Mouse (Mus musculus) ovary, postnatal 14 days (tissue): Measurements from ENCODE around the gene Exosc10.

Experiments
- DNase-seq: peaks from one replicate; pipeline ENCODE4 v3.0.0; 2022; ENCODE audit warnings: low spot score

Exosc10 gene

GRCm38 (mm10) chr4:148573222-148573621 lies 15.0 kb downstream of the Exosc10 start:
- DNase-seq: no peak

GRCm38 (mm10) chr4:148580765-148581164 lies 22.5 kb downstream of the Exosc10 start:
- DNase-seq: no peak

- no peak for DNase-seq
Observed at GRCm38 (mm10) chr4:148581422-148581821, 23.2 kb downstream of the Exosc10 start.

GRCm38 (mm10) chr4:148583257-148583656 lies 25.0 kb downstream of the Exosc10 start:
- no peak for DNase-seq

GRCm38 (mm10) chr4:148586648-148587047 lies 28.4 kb downstream of the Exosc10 start:
- no peak for DNase-seq

- DNase-seq: no peak
Observed at GRCm38 (mm10) chr4:148588793-148589192, 30.6 kb downstream of the Exosc10 start.

- no peak for DNase-seq
Observed at GRCm38 (mm10) chr4:148589565-148589964, 31.3 kb downstream of the Exosc10 start.

- DNase-seq: no peak
Observed at GRCm38 (mm10) chr4:148590421-148591170, 32.4 kb downstream of the Exosc10 start.

- DNase-seq: peak; percentile 93
Observed at GRCm38 (mm10) chr4:148591171-148591630, 33.0 kb downstream of the Exosc10 start, which contains the start of gene Srm. TSS of gene Srm (plus strand) at chr4:148591503.

- no peak for DNase-seq
Observed at GRCm38 (mm10) chr4:148591637-148592380, 33.6 kb downstream of the Exosc10 start.

- no peak for DNase-seq
Observed at GRCm38 (mm10) chr4:148593996-148594395, 35.8 kb downstream of the Exosc10 start.

GRCm38 (mm10) chr4:148595916-148596315 lies 37.7 kb downstream of the Exosc10 start:
- no peak for DNase-seq

GRCm38 (mm10) chr4:148596731-148597130 lies 38.5 kb downstream of the Exosc10 start:
- DNase-seq: no peak

- DNase-seq: no peak
Observed at GRCm38 (mm10) chr4:148598826-148599225, 40.6 kb downstream of the Exosc10 start.

- no peak for DNase-seq
Observed at GRCm38 (mm10) chr4:148600316-148600715, 42.1 kb downstream of the Exosc10 start.

- no peak for DNase-seq
Observed at GRCm38 (mm10) chr4:148601871-148602270, 43.6 kb downstream of the Exosc10 start.

GRCm38 (mm10) chr4:148602357-148603120 lies 44.3 kb downstream of the Exosc10 start, which contains the start of gene Masp2:
TSS of gene Masp2 (plus strand) at chr4:148602554.
- DNase-seq: no peak

GRCm38 (mm10) chr4:148603376-148604139 lies 45.3 kb downstream of the Exosc10 start:
- no peak for DNase-seq

GRCm38 (mm10) chr4:148604141-148604540 lies 45.9 kb downstream of the Exosc10 start:
- no peak for DNase-seq

- DNase-seq: peak; percentile 48
Observed at GRCm38 (mm10) chr4:148604541-148605165, 46.4 kb downstream of the Exosc10 start.

GRCm38 (mm10) chr4:148607758-148608157 lies 49.5 kb downstream of the Exosc10 start:
- DNase-seq: peak; percentile 69
